In genomic region chr1:191316818-191317217, GRCm38 (mm10) we compare ENCODE assay signal across 10 mouse cellular contexts. TPM values are rescaled to one million over a fixed set of nuclear protein-coding genes. Genes with fewer than 3 reads are reported as not detected.
DNase-seq lines count a peak whose midpoint lies in the region; ATAC-seq and TF ChIP-seq lines count a peak whose summit lies in the region.
"Had no signal": no experiment of that assay in that cellular context is flagged by ENCODE, and none has a peak within 500 bp of the region (broad histone marks: within the 10 kb centered on the region; RNA-seq: fewer than 3 reads in every experiment).

No protein-coding gene starts in this region.

- TF ChIP-seq CTCF in lung, postnatal 0 days (IDR thresholded peaks at IDR 0.05) = peak; percentile 40

- H3K4me1 ChIP-seq in forebrain, embryonic 12.5 days = peaks cover 12% of the 10 kb centered on the region
- peaks cover 2% of the 10 kb centered on the region; the same call in 1 of the 2 replicates for H3K4me1 ChIP-seq in forebrain, embryonic 11.5 days (replicated peaks; ENCODE audit: control insufficient read depth, insufficient read depth, low read length)
- peaks cover 10% of the 10 kb centered on the region; the same call in 1 of the 2 replicates for H3K4me1 ChIP-seq in lung, postnatal 0 days (ENCODE audit: insufficient read depth, low read depth, low read length)
- peaks cover 43% of the 10 kb centered on the region for H3K4me1 ChIP-seq in liver, embryonic 15.5 days (replicated peaks)

- DNase-seq in forebrain, embryonic 11.5 days (ENCODE audit: low spot score) = no peak
- no peak for DNase-seq in lung, postnatal 0 days (ENCODE audit: low spot score)
- DNase-seq in lung, adult 18-20 months = no peak
- DNase-seq in adrenal gland, postnatal 14 days = no peak
- no peak for DNase-seq in adrenal gland, postnatal 10 days
- no peak for DNase-seq in cerebellum, postnatal 25 days
- DNase-seq: layer of hippocampus, adult 9-11 months; thymus, postnatal 14 days had no signal

- 87% methylated on average over 8 of the region's 8 CpGs for WGBS in forebrain, embryonic 12.5 days
- WGBS in forebrain, embryonic 11.5 days = 87% methylated on average over 8 of the region's 8 CpGs
- WGBS in lung, postnatal 0 days = 68% methylated on average over 8 of the region's 8 CpGs
- 82% methylated on average over 8 of the region's 8 CpGs for WGBS in liver, embryonic 15.5 days (ENCODE audit: insufficient replicate concordance)

- H3K4me3 ChIP-seq in forebrain, embryonic 12.5 days (replicated peaks) = peak overlapping the region; percentile 73; the same call in 1 of the 2 replicates
- H3K4me3 ChIP-seq in forebrain, embryonic 11.5 days (ENCODE audit: low read depth, low read length) = no peak overlapping the region
- peak overlapping the region; percentile 63; the same call in 1 of the 2 replicates for H3K4me3 ChIP-seq in lung, postnatal 0 days (ENCODE audit: low read depth, low read length)
- H3K4me3 ChIP-seq in liver, embryonic 15.5 days (replicated peaks) = peak overlapping the region; percentile 86; the same call in 1 of the 2 replicates

- peak overlapping the region; percentile 84 for H3K4me2 ChIP-seq in forebrain, embryonic 12.5 days
- H3K4me2 ChIP-seq in forebrain, embryonic 11.5 days (ENCODE audit: low read depth, low read length, severe bottlenecking) = no peak overlapping the region
- H3K4me2 ChIP-seq in lung, postnatal 0 days (replicated peaks; ENCODE audit: low read depth, low read length) = peak overlapping the region; percentile 79
- H3K4me2 ChIP-seq in liver, embryonic 15.5 days = peak overlapping the region; percentile 89

- peaks cover 5% of the 10 kb centered on the region; the same call in 1 of the 2 replicates for H3K27me3 ChIP-seq in forebrain, embryonic 12.5 days
- no peaks in the 10 kb centered on the region for H3K27me3 ChIP-seq in forebrain, embryonic 11.5 days (ENCODE audit: control insufficient read depth, insufficient read depth, low read length)
- no peaks in the 10 kb centered on the region for H3K27me3 ChIP-seq in lung, postnatal 0 days (replicated peaks; ENCODE audit: insufficient read depth, low read length)
- H3K27me3 ChIP-seq in liver, embryonic 15.5 days = peaks cover 5% of the 10 kb centered on the region; the same call in 1 of the 2 replicates

- no peaks in the 10 kb centered on the region for H3K9me3 ChIP-seq in forebrain, embryonic 12.5 days
- H3K9me3 ChIP-seq in forebrain, embryonic 11.5 days (ENCODE audit: control insufficient read depth, low read length) = no peaks in the 10 kb centered on the region
- H3K9me3 ChIP-seq in lung, postnatal 0 days (ENCODE audit: low read length) = no peaks in the 10 kb centered on the region
- no peaks in the 10 kb centered on the region for H3K9me3 ChIP-seq in liver, embryonic 15.5 days (replicated peaks)

- no peak overlapping the region; the same call in 1 of the 2 replicates for H3K9ac ChIP-seq in forebrain, embryonic 12.5 days
- no peak overlapping the region for H3K9ac ChIP-seq in forebrain, embryonic 11.5 days (ENCODE audit: low read length)
- H3K9ac ChIP-seq in lung, postnatal 0 days (replicated peaks; ENCODE audit: low read depth) = no peak overlapping the region
- no peak overlapping the region; the same call in 1 of the 2 replicates for H3K9ac ChIP-seq in liver, embryonic 15.5 days

- no peak overlapping the region for H3K27ac ChIP-seq in forebrain, embryonic 12.5 days
- H3K27ac ChIP-seq in forebrain, embryonic 11.5 days (ENCODE audit: low read depth, low read length) = no peak overlapping the region
- no peak overlapping the region for H3K27ac ChIP-seq in lung, postnatal 0 days (ENCODE audit: low read length)
- no peak overlapping the region for H3K27ac ChIP-seq in liver, embryonic 15.5 days (replicated peaks)

- ATAC-seq in forebrain, embryonic 12.5 days (ENCODE audit: low FRiP score) = no peak
- ATAC-seq in forebrain, embryonic 11.5 days (replicated peaks; ENCODE audit: low FRiP score) = no peak
- no peak for ATAC-seq in lung, postnatal 0 days
- no peak for ATAC-seq in liver, embryonic 15.5 days (ENCODE audit: insufficient read depth)

- TF ChIP-seq EP300 in lung, postnatal 0 days (IDR thresholded peaks at IDR 0.05) = no peak

- H3K36me3 ChIP-seq in forebrain, embryonic 12.5 days (replicated peaks) = no peaks in the 10 kb centered on the region
- H3K36me3 ChIP-seq in forebrain, embryonic 11.5 days (ENCODE audit: control insufficient read depth, insufficient read depth, low read length) = no peaks in the 10 kb centered on the region
- H3K36me3 ChIP-seq in lung, postnatal 0 days (ENCODE audit: insufficient read depth, low read length) = no peaks in the 10 kb centered on the region
- no peaks in the 10 kb centered on the region for H3K36me3 ChIP-seq in liver, embryonic 15.5 days (replicated peaks)

RNA-seq across cellular contexts. Expression of gene Nenf, which starts 1.2 kb away (rescaled TPM):
- 50.9 and 61.3 TPM in 2 replicates for polyA plus RNA-seq in forebrain, embryonic 12.5 days (2016; fragmentation: Nextera tagmentation; extraction: Ambion mirVana)
- 57.6 and 57.8 TPM in 2 replicates for polyA plus RNA-seq in forebrain, embryonic 11.5 days (2014; fragmentation: Nextera tagmentation; extraction: Ambion mirVana)
- polyA plus RNA-seq in lung, postnatal 0 days (2015; fragmentation: Nextera tagmentation; extraction: Ambion mirVana) = 149 and 177 TPM in 2 replicates
- polyA plus RNA-seq in liver, embryonic 15.5 days (2015; fragmentation: Nextera tagmentation; extraction: Ambion mirVana) = 25.5 and 28.4 TPM in 2 replicates
- 89.6 and 91.5 TPM in 2 replicates for total RNA-seq in adrenal gland, postnatal 14 days (2021)
- 10 to 100 TPM; 97.5 to 97.6 TPM for total RNA-seq in adrenal gland, postnatal 10 days (2021)

RNA-seq across cellular contexts. Expression of gene Tmem206, which starts 8.9 kb away (rescaled TPM):
- 36.8 and 39.3 TPM in 2 replicates for polyA plus RNA-seq in forebrain, embryonic 12.5 days (2016; fragmentation: Nextera tagmentation; extraction: Ambion mirVana)
- 34.2 and 35.5 TPM in 2 replicates for polyA plus RNA-seq in forebrain, embryonic 11.5 days (2014; fragmentation: Nextera tagmentation; extraction: Ambion mirVana)
- polyA plus RNA-seq in lung, postnatal 0 days (2015; fragmentation: Nextera tagmentation; extraction: Ambion mirVana) = 13.1 and 14.7 TPM in 2 replicates
- polyA plus RNA-seq in liver, embryonic 15.5 days (2015; fragmentation: Nextera tagmentation; extraction: Ambion mirVana) = 6.8 and 6.9 TPM in 2 replicates
- total RNA-seq in adrenal gland, postnatal 14 days (2021) = 6.2 and 6.8 TPM in 2 replicates
- total RNA-seq in adrenal gland, postnatal 10 days (2021) = 1 to 10 TPM; 5.8 to 6.7 TPM
